Mouse (Mus musculus) brain, embryonic 14.5 days (tissue): ENCODE measurements around the gene Aldh1l1.

Source experiments
- CTCF ChIP-seq: fragments of 200-500 bp; IDR thresholded peaks from 2 replicates; pipeline ENCODE4 v1.5.1; 2012; ENCODE audit warnings: inconsistent platforms, mild to moderate bottlenecking, moderate library complexity, borderline replicate concordance; ENCODE audit not compliant: insufficient read depth, insufficient read length; ENCODE audit errors: extremely low read depth
- POLR2A ChIP-seq: fragments of 200-500 bp; IDR thresholded peaks from 2 replicates; pipeline ENCODE4 v1.6.1; 2012; ENCODE audit warnings: mild to moderate bottlenecking, inconsistent platforms, borderline replicate concordance; ENCODE audit not compliant: poor library complexity, insufficient read depth, insufficient read length, severe bottlenecking; ENCODE audit errors: extremely low read depth

DNA sequence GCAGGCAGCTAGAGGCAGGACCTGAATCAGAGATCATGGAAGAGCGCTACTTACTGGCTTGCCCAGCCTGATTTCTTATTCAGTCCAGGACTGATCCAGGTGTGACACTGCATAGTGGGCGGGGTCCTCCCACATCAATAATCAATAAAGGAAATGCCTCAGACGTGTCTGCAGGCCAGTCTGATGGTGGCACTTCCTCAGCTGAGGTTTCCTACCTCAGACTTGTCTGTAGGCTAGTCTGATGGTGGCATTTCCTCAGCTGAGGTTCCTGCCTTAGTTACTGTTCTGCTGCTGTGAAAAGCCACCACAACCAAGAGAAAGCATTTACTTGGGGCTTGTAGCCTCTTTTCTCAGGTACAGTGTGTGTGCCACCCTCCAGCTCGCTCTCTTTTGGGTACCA, 141.3 kb downstream of the Aldh1l1 start:
- TF ChIP-seq CTCF = no peak
- no peak for TF ChIP-seq POLR2A
